Mouse (Mus musculus) bone marrow macrophage, adult 2 months (primary cell): ENCODE results near the gene Gm10570.

ENCODE experiments used
- CTCF ChIP-seq: IDR thresholded peaks from 2 replicates; pipeline ENCODE4 v1.5.1; 2012; ENCODE audit warnings: low read depth, mild to moderate bottlenecking, low read length, moderate library complexity
- POLR2A ChIP-seq: IDR thresholded peaks from 2 replicates; pipeline ENCODE4 v1.6.1; 2012; ENCODE audit warnings: mild to moderate bottlenecking, low read depth, low read length, borderline replicate concordance

DNA sequence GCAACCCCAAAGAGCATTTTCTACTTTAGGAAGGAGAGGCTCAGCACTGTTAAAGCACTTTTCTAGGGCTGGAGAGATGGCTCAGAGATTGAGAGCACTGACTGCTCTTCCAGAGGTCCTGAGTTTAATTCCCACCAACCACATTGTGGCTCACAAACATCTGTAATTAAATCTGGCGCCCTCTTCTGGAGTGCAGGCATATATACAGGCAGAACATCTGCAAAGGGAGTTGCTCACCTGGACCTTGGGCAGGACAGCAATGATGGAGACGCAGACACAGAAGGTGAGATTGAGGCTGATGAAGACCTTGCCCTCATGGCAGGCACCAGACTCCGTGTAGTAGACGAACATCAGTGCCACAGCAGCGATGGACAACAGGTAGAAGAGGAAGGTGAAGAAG, 48.1 kb downstream of the Gm10570 start:
- TF ChIP-seq POLR2A (no peak), CTCF (peak; percentile 55)
